Mouse (Mus musculus) cortical plate, adult 2 months (tissue): ENCODE data around the gene Isg20l2.

ENCODE experiments used
- CTCF ChIP-seq: fragments of 200-500 bp; IDR thresholded peaks from 2 replicates; pipeline ENCODE4 v1.5.1; 2011; ENCODE audit warnings: mild to moderate bottlenecking, control low read depth, low read length; ENCODE audit not compliant: insufficient read depth; ENCODE audit errors: extremely low read depth
- POLR2A ChIP-seq: fragments of 200-500 bp; IDR thresholded peaks from 2 replicates; pipeline ENCODE4 v1.6.1; 2011; ENCODE audit warnings: mild to moderate bottlenecking, low read length, control low read depth; ENCODE audit not compliant: insufficient read depth; ENCODE audit errors: extremely low read depth

- TF ChIP-seq POLR2A = no peak
- no peak for TF ChIP-seq CTCF
Observed at GRCm38 (mm10) chr3:87947811-87948199, 17.7 kb downstream of the Isg20l2 start.
